Mouse (Mus musculus) hematopoietic multipotent progenitor cell, adult 10-12 weeks (in vitro differentiated cells): ENCODE data around the gene Akap8. TPM values are rescaled to one million over a fixed set of nuclear protein-coding genes. Genes with fewer than 3 reads are reported as not detected.

Experiments
- polyA plus RNA-seq: library from polyadenylated mRNA; stranded (reverse); fragments of >175 nt; gene quantifications from 2 replicates; pipeline ENCODE4 v1.2.3, GENCODE M21; 2012; ENCODE audit warnings: low replicate concordance

Gene Akap8
- polyA plus RNA-seq: 397 and 498 TPM in 2 replicates

GRCm38 (mm10) chr17:32320597-32321389 is at the start of gene Akap8:
Gene Akap8, minus strand, starts transcription at chr17:32321238.

GRCm38 (mm10) chr17:32350382-32350983 is 29.4 kb upstream of the Akap8 start, which contains the start of gene Akap8l:
Gene Akap8l, minus strand, starts transcription at chr17:32350607.

GRCm38 (mm10) chr17:32284262-32285137 is 36.5 kb downstream of the Akap8 start, which contains the start of gene Brd4:
Gene Brd4, minus strand, starts transcription at chr17:32284722.

Other genes with a start within 250 kb of the Akap8 start
- gene Notch3, start 154.4 kb downstream of the Akap8 start, polyA plus RNA-seq: 1.2 and 4.5 TPM in 2 replicates
- not detected in 2 replicates for gene Ephx3, start 131.7 kb downstream of the Akap8 start, polyA plus RNA-seq
- 216 and 300 TPM in 2 replicates for gene Brd4, start 36.5 kb downstream of the Akap8 start, polyA plus RNA-seq
- 219 and 519 TPM in 2 replicates for gene Akap8l, start 29.4 kb upstream of the Akap8 start, polyA plus RNA-seq
- gene Wiz, start 68.2 kb upstream of the Akap8 start, polyA plus RNA-seq: 65.0 and 91.1 TPM in 2 replicates
- gene Rasal3, start 82.3 kb upstream of the Akap8 start, polyA plus RNA-seq: 143 and 237 TPM in 2 replicates
- gene Pglyrp2, start 102.9 kb upstream of the Akap8 start, polyA plus RNA-seq: 39.2 and 48.5 TPM in 2 replicates
- 0.22 TPM in 1 of 2 replicates, not detected in the other for gene Cyp4f39, start 131.5 kb upstream of the Akap8 start, polyA plus RNA-seq
- 1.8 and 3.3 TPM in 2 replicates for gene Cyp4f17, start 184.8 kb upstream of the Akap8 start, polyA plus RNA-seq
- 11.4 and 36.0 TPM in 2 replicates for gene Cyp4f16, start 215.3 kb upstream of the Akap8 start, polyA plus RNA-seq